Mouse (Mus musculus) layer of hippocampus, postnatal 10 days (tissue): ENCODE measurements around the gene Zfp408. TPM values are rescaled to one million over a fixed set of nuclear protein-coding genes. Genes with fewer than 3 reads are reported as not detected.
"Not testable (repeated sequence)": the region's sequence is repeated elsewhere in the genome, so short reads cannot be mapped to it uniquely, and the experiment has no call there.

Experiments used
- DNase-seq, 2 experiments: peaks; one replicate each; pipeline ENCODE4 v3.0.0; 2021; ENCODE audit warnings: low spot score in 2 of 2
- total RNA-seq, 2 experiments: library from RNA; stranded (reverse); gene quantifications; 2 replicates each; pipeline ENCODE4 v1.2.3; 2021

The Zfp408 gene
- total RNA-seq, 2 experiments from 2014 or later: 15.1 to 17.0 TPM

GRCm38 (mm10) chr2:91651458-91652258 is 2.1 kb upstream of the Zfp408 start:
- DNase-seq: no peak

DNA sequence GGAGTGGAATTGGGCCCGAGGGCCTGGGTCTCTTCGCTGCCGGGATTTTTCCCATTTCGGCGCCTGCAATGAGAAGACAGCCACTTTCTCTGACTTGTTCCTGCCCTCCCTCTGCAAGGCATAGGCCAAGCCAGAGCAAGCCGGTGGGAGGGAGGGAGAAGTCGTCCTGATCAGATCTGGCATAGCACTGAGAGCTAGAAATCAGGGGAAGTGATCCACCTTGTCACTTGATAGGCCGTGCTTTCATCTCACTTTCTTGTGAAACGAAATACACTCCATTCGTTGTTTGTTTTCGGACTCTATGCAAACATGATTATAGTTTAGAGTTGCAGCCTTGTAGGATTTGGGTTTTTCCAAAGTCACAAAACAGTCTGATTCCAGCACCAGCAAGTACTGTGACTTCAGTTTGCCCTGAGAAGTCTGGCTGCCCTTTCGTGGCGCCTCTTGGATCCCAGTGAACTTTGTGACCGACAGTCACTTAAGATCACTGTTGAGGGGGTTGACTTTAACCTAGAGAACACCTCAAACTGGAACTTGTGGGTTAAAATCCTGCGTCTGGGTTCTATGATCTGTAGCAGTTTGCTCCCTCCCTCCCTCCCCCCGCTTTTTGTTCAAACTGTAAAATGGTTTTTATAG is 887 bp upstream of the Zfp408 start:
- no peak for DNase-seq

GRCm38 (mm10) chr2:91649152-91649551 is 439 bp downstream of the Zfp408 start:
- DNase-seq: no peak

GRCm38 (mm10) chr2:91646733-91647132 is 2.9 kb downstream of the Zfp408 start:
- peak; percentile 55 to 60 for DNase-seq

GRCm38 (mm10) chr2:91645811-91646210 is 3.8 kb downstream of the Zfp408 start:
- no peak for DNase-seq

DNA sequence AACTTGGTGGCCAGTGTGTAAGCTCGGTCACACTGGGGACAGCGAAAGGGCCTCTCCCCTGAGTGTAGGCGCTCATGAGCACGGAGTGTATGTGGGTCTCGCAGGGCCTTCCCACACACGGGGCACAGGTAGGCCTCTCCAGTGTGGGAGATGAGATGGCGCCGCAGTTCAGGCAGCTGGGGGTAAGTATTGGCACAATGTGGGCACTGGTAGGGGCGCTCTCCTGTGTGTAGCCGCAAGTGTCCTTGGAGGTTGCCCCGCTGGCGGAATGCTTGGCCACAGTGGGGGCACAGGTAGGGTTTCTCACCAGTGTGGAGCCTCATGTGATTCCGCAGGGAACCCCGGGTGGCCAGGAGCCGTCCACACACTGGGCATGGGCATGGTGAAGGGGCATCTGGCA is 4.2 kb downstream of the Zfp408 start:
- DNase-seq: no peak

GRCm38 (mm10) chr2:91644021-91644420 is 5.6 kb downstream of the Zfp408 start:
- no peak for DNase-seq

GRCm38 (mm10) chr2:91642825-91643415 is 6.7 kb downstream of the Zfp408 start:
- DNase-seq: no peak

DNA sequence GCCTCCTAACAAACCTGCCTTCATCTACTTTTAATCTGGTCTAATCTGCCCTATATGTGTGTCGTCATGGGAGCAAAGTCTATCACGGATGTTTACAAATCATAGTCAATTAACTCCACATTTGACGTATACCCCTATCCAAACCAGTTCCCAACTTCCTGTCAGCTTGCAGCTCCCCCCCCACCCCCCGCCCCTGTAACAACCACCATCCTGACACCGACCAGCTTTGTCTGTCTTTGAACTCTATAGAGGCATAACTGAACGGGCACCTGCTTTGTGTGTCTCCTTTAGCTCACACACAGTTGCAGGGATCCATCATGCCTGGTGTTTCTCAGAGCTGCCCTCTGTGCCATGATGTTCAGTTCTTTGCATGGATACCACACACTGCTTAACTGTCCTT is 10.7 kb downstream of the Zfp408 start:
- no peak for DNase-seq

- DNase-seq: no peak
Observed at GRCm38 (mm10) chr2:91636727-91637338, 12.8 kb downstream of the Zfp408 start.

DNA sequence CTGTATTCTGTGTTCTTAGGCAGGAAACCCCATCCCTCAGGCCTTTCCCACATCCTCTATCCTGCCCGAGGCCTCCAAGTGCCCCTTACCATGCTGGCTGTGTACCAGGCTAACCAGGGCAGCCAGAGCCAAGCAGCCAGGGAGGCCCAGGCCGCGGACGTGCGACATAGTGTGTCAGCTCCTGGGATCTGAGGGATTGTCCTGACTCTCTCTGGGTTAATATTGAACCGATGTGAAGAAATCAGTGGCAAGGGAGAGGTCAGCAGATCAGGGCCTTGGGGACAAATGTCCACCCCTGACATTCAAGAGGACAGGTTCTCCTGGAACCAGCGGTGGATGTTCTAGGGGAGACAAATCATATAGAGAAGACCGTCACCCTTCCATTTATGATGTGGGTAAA is 13.4 kb downstream of the Zfp408 start, which contains the start of gene F2:
Gene F2 (minus strand): TSS at position 186 of the 400 bp plus-strand sequence.
- no peak for DNase-seq

DNA sequence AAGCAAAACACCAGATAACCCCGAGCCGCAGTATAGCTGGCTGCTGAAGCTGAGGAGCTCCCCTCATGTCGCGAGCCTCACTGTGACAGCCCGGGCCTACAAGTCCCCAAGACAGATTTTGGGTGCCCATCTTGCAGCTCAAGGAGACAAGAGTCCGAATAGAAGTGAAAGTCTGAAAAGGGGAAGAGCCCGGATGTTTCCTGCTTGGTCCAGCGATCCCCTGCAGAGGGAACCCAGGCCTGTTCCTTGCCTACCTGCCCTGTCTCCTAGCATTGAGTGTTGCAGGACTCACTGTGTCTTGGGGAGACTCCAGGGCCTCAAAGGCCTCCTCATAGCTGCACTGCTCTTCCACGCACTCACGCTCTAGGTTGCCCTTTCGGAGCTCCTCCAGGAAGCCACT is 14.1 kb downstream of the Zfp408 start:
- DNase-seq: no peak

DNA sequence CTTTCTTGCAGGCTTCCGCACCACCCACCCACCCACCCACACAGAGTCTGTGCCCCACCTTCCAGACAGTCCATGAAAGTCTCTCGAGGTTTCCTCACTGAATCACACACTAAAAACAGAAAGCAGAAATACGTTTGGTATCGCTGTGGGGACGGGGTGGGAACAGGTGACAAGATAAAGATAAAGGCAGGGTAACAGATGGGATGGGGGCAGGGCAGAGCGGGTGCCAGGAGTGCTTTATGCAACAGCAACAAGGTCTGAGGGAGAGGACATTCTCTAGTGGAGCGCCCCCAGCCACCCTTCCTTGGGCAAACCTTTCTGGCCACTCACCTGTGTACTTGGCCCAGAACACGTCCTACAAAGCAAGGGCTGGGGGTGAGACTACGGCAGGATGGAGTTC is 14.8 kb downstream of the Zfp408 start:
- no peak for DNase-seq

GRCm38 (mm10) chr2:91633334-91633977 is 16.1 kb downstream of the Zfp408 start:
- no peak for DNase-seq

DNA sequence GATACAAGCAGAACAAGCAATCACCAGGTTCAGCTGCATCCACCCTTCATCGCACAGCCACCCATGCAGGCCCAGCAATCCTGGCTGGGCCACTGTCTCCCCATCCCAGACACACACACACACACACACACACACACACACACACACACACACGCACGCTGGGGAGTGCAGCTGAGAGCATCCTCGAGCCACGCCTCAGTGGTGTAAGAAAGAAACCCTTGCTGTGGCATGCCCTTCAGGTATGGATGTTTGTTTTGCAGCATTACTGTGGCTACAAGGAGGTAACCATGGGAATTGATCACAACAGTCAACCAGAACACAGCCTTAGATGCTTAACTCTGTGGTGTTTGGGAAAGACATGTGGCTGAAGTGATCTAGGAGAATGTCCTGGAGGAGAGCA is 17.3 kb downstream of the Zfp408 start:
- DNase-seq: no peak

DNA sequence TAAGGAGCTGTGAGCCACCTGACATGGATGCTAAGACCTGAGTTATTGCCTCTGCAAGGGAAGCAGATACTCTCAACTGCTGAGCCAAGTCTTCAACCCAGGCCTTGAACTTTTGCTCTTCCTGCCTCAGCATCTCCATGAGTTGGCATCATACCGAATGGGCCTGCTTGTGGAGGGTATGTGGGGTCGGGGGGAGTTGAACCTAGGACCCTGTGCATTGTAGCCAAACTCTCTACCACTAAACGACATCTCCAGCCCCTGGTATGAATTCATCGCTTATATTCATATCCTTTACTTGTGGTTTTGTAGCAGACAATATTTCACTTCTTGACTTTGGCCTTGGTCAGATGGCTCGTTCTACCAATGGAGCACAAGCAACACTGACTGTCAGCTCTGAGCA is 17.8 kb downstream of the Zfp408 start:
- no peak for DNase-seq

- no peak for DNase-seq
Observed at GRCm38 (mm10) chr2:91630384-91630783, 19.2 kb downstream of the Zfp408 start.

GRCm38 (mm10) chr2:91629682-91630081 is 19.9 kb downstream of the Zfp408 start:
- DNase-seq: no peak

DNA sequence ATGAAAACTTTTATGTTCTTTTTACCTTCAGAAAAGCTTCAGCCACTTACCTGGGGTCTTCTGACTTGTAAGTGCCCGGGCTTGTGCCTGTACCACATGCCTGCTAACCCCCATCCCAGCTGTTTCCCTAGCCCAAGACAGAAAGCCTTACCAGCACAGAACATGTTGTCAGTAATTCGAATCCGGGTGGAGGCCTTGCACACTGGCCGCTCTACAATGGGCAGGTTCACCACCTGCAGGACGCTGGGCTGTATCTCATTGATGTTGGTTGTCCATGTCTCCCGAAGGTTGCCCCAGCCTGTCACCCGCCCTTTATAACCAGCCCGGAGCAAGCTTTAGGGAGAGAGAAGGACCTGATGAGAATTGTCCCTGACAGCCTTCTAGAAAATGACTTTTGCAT is 21.4 kb downstream of the Zfp408 start:
- no peak for DNase-seq

DNA sequence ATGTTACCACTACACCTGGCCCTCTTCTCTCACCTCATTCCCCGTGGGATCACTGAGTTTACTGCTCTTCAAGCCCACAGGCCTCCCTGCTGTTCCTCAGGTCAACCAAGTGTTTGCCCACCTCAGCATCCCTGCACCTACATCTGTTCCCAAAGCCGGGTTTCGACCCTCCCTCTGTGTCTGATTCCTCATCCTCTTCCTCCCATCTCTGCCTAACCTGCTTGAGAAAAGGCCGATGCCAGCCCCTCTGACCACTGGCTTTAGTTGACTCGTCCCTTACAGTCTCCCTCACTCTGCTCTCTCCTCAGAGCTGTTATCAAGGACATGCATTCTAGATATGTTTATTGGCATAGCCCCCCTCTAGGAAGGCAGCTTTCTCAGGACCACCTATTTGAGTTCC is 22.1 kb downstream of the Zfp408 start:
- no peak for DNase-seq

- not testable (repeated sequence) for DNase-seq
Observed at GRCm38 (mm10) chr2:91623366-91623765, 26.2 kb downstream of the Zfp408 start.
